Mouse (Mus musculus): ENCODE measurements around the gene Rnf216. TPM values are rescaled to one million over a fixed set of nuclear protein-coding genes. Genes with fewer than 3 reads are reported as not detected.

The Rnf216 gene
- total RNA-seq, 4 experiments from 2014 or later = 42.4 to 47.3 (median 45.2) TPM

GRCm38 (mm10) chr5:142961881-142962443 lies 150.8 kb downstream of the Rnf216 start:
- peak in 1 of 2 experiments; percentile 50 for DNase-seq (ENCODE audit: low spot score in 2 of 2)

DNA sequence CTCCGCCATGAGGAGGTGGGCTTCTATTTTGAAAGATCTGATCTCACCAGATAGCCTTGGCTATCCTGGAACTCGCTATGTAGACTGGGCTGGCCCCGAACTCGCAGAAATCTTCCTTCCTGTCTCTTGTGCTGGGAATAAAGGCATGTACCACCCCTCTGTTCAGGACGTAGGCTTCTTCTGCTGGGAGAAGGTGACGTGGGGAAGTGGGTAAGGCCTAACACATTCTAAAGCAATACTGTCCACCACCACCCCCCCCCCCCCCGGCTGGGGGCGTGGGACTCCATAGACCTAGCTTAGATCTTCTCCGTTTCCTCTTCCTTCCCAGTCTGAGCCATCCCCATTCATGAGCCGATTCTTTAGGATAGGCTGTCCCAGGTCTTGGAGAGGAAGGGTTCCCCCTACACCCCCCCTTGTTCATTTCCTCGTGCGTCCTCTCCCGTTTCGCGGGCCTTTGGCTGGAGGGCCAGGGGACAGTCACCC lies 151.4 kb downstream of the Rnf216 start:
- peak in 1 of 2 experiments; percentile 25 for DNase-seq (ENCODE audit: low spot score in 2 of 2)

GRCm38 (mm10) chr5:142960775-142961271 lies 152.0 kb downstream of the Rnf216 start:
- peak in 1 of 2 experiments; percentile 33 for DNase-seq (ENCODE audit: low spot score in 2 of 2)

GRCm38 (mm10) chr5:142959576-142960556 lies 152.9 kb downstream of the Rnf216 start, which contains the start of gene Fscn1:
Fscn1 (plus strand) TSS chr5:142960343.
- DNase-seq (ENCODE audit: low spot score in 2 of 2) = peak; percentile 75 to 97

GRCm38 (mm10) chr5:142959156-142959555 lies 153.6 kb downstream of the Rnf216 start:
- no peak for DNase-seq (ENCODE audit: low spot score in 2 of 2)

DNA sequence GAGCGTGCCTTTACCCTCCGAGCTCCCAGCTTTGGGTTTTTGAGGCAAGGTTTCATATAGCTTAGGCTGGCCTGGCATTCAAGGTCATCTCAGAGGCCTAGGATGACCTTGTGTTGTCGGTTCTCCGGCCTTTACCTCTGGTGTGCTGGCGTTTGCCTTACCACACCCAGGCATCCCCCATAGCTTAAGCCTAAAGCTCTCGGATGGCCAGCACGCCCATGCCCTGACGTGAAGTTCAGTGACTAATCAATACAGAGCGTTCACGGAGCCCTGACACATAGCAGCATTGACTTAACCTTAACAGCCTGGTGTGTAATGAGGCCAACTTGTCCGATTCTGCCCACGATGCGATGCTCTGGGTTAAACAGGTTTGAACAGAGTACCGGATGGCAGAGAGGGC lies 154.3 kb downstream of the Rnf216 start:
- DNase-seq (ENCODE audit: low spot score in 2 of 2) = no peak

- no peak for DNase-seq (ENCODE audit: low spot score in 2 of 2)
These were observed 155.7 kb downstream of the Rnf216 start for GRCm38 (mm10) chr5:142956956-142957703.

GRCm38 (mm10) chr5:142953641-142954040 lies 159.2 kb downstream of the Rnf216 start:
- DNase-seq (ENCODE audit: low spot score in 2 of 2) = peak in 1 of 2 experiments; percentile 38

DNA sequence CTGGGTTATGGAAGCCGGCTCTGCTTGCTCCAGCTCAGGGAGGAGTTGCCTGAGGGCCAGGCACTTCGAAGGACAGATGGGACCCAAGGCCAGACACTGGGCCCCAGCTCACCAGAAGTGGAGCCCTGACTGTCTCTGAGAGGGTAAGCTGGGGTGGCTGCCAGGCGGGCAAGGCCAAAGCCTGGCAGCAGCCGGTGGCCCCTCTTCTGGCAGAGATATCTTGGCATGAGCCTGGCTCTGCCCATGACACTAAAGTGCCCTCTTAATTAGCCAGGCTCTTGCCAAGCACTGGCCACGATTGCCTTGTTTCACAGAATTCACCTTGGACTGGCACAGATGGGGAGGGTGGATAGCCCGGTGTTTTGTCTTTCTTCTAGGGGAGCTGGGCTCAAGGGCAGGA lies 162.4 kb downstream of the Rnf216 start:
- no peak for DNase-seq (ENCODE audit: low spot score in 2 of 2)

DNA sequence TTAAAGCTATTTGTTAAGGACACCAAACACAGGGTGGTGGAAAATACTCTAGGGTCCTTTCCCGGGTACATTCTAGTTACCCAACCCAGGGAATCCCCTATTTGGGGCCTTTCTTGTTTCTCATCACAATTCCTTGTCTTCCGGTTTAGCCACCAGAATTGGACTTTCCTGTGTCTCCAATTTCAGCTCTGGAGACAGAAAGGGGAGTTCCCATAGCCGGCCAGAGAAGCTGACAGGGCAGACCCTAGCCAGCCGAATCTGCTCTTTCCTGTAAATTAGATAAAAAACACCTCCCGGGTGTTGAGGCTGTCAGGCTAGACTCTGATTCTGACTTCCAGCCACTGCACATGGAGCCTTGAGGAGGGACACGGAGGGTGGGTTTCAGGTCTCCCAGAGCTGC lies 163.2 kb downstream of the Rnf216 start:
- DNase-seq (ENCODE audit: low spot score in 2 of 2) = no peak

DNA sequence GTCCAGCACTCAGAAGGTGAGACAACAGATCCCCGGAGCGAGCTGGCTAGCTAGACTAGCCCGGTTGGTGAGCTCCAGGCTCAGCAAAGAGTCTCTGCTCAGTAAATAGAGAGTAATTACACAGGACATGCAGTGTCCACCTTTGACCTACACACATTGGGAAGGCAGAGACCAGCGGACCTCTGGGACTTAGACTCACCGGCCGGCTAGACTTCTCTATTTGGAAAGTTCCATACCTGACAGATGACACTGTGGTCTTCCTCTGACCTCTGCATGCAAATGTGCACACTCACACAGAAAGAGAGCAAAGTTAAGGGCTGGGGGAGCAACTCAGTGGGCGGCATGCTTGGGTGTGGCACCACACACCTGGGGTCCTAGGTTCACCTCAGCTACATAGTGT lies 165.3 kb downstream of the Rnf216 start:
- DNase-seq (ENCODE audit: low spot score in 2 of 2) = no peak

GRCm38 (mm10) chr5:142944979-142945682 lies 167.7 kb downstream of the Rnf216 start:
- no peak for DNase-seq (ENCODE audit: low spot score in 2 of 2)

Small RNA genes within 50 kb of the gene (microRNA-seq; reads per million reads assigned to microRNA genes)
- gene Gm44405 = 0 reads per million in 2 experiments

Other genes with a start within 250 kb of the Rnf216 start
- 10 to 100 TPM; 28.8 to 30.9 (median 29.6) TPM for gene Fbxl18, start 217.6 kb downstream of the Rnf216 start, total RNA-seq (2022)
- 1,000 to 10,000 TPM; 2,552 to 2,721 (median 2,651) TPM for gene Actb, start 206.2 kb downstream of the Rnf216 start, total RNA-seq (2022)
- gene Fscn1, start 152.7 kb downstream of the Rnf216 start, total RNA-seq (2022) = 100 to 1,000 TPM; 218 to 276 (median 259) TPM
- under 1 TPM; 0.07 to 0.21 (median 0.14) TPM for gene Olfr718-ps1, start 34.6 kb upstream of the Rnf216 start, total RNA-seq (2022)
- 10 to 100 TPM; 12.0 to 15.0 (median 13.5) TPM for gene Rbak, start 67.8 kb upstream of the Rnf216 start, total RNA-seq (2022)
- not detected for gene Spdye4b, start 68.0 kb upstream of the Rnf216 start, total RNA-seq (2022)
- gene Spdye4a, start 113.9 kb upstream of the Rnf216 start, total RNA-seq (2022) = not detected
- 10 to 100 TPM; 26.9 to 31.8 (median 31.4) TPM for gene Zfp12, start 122.2 kb upstream of the Rnf216 start, total RNA-seq (2022)
- gene Zfp316, start 157.0 kb upstream of the Rnf216 start, total RNA-seq (2022) = 10 to 100 TPM; 24.1 to 26.8 (median 24.5) TPM
- 1 to 10 TPM; 4.0 to 4.7 (median 4.3) TPM for gene Zfp853, start 180.6 kb upstream of the Rnf216 start, total RNA-seq (2022)
- gene E130309D02Rik, start 202.4 kb upstream of the Rnf216 start, total RNA-seq (2022) = 10 to 100 TPM; 21.7 to 24.7 (median 23.3) TPM
- 10 to 100 TPM; 43.1 to 44.4 (median 44.0) TPM for gene Zdhhc4, start 216.3 kb upstream of the Rnf216 start, total RNA-seq (2022)
- 1 to 10 TPM; 3.1 to 4.6 (median 3.6) TPM for gene Grid2ip, start 244.3 kb upstream of the Rnf216 start, total RNA-seq (2022)